Mouse (Mus musculus) cerebellum, adult 8-10 months (tissue): ENCODE data around the gene Kank1.
A peak's percentile ranks its signal among the peaks of the same experiment; 100 is the strongest.

Experiments used
- DNase-seq: peaks from one replicate; pipeline ENCODE4 v3.0.0; 2022

Kank1 gene

DNA sequence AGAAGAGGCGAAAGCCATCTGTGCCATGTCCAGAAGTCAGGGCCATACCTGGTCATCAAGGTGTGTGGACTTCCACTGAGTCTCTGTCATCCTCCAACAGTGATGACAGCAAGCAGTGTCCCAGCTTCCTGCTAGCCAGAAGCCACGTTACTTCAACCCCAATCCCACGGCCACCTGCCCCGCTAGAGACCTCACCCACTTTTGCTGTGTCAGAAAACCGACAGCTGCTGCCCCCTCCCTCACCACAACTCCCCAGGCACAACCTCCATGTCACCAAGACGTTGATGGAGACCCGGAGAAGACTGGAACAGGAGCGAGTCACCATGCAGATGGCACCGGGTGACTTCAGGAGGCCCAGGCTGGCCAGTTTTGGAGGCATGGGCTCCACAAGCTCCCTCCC is 172.5 kb downstream of the Kank1 start:
- DNase-seq, result no peak

DNA sequence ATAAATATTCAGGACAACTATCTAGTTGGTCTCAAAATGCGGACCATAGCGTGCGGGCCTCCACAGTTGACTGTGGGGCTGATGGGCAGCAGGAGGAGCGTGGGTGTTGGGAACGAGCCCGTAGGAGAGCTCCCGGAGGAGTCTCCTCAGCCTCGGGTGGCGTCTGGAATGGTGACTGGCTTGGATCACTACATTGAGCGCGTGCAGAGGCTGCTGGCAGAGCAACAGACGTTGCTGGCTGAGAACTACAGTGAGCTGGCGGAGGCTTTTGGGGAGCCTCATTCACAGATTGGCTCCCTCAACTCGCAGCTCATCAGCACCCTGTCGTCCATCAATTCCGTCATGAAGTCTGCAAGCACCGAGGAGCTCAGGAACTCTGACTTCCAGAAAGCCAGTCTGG is 174.6 kb downstream of the Kank1 start:
- DNase-seq, result no peak

DNA sequence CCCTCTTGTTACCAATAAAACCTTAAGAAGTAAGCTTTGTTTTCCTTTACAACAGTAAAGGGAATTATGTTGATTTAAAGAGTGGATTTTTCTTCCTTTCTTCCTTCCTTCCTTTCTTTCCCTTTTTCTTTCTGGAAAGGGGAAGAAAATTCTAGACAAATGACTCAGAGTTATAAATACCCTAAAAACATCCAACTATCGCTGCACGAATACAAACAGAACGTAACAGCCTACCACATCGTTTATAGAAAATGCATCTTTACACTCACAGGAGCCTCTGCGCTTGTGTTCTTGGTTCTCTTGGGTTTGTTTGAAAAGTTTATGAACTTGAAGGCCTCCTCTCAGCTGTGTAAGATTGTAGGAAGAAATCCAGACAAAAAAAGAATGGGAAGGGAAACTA is 178.7 kb downstream of the Kank1 start:
- no peak for DNase-seq

DNA sequence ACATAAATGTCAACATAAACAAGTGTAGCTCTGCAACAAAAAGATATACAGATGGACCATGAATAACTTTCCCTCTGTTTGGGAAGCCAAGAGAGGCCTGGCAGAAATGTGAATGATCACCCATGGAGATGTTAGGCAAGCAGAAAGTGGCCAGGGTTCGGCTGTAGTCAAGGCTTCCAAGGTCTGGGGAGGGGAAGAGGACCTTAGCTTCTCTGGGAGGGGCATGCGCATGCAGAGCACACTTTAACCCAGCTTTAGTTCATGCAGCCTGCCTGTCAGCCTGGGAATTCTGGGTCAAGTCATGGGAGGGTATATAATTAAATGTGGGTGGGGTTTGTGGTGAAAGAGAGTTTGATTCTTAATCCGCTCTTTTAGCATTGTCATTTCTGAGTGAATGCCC is 180.9 kb downstream of the Kank1 start:
- no peak for DNase-seq

DNA sequence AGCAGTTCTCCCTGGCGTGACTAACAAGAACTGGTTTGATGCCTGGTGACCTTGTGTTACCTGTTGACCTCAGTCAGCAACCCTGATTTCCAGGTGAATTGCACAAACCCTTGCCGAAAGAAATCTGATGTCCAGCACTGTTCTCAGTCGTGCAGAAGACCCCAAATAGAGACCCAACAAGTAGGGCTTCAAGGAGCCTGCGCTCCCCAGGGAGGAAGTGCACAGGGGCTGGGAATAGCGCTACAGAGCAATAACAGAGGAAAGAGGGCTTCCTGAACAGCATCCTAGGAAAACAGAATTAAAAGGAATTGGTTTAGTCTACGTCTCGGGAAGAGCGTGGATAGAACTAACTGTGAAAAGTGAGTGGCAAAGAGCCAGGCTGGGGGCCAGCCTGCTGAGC is 183.2 kb downstream of the Kank1 start:
- DNase-seq, result no peak

DNA sequence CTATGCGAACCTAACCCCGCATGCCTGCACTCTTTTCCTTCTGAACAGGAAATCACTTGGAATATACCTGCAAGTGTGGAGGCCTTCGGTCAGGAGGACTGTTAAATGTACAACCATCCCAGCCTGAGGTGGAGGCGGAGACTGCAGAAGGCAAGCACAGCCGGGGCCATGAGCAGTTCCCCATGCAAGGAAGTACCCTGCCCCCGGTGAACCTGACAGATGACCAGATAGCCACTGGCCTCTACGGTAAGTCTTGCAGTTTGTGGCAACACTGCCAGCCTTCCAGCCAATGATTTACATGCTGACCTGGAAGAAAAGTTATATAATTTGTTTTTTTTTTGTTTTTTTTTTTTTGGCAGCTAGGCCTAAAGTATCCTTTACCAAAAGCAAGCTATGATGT is 185.3 kb downstream of the Kank1 start:
- DNase-seq, result no peak

DNA sequence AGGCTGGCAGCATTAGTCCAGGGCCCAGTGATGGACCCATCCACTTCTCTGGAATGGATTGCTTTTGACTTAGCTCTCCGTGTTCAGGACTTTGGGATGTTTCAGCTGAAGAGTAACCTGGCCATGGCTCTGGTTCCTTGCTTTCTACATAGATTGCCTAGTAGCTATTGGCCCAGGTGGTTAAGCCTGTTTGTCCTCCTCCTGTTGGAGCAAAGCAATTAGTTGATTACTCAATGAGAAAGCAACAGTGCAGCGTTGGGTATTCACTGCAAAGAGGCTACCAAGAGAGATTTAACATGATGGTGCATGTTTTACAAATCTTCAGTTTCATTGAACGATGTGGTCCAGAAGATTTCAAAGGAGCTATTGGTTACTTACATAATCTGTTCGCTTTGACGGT is 186.6 kb downstream of the Kank1 start:
- DNase-seq, result no peak

DNA sequence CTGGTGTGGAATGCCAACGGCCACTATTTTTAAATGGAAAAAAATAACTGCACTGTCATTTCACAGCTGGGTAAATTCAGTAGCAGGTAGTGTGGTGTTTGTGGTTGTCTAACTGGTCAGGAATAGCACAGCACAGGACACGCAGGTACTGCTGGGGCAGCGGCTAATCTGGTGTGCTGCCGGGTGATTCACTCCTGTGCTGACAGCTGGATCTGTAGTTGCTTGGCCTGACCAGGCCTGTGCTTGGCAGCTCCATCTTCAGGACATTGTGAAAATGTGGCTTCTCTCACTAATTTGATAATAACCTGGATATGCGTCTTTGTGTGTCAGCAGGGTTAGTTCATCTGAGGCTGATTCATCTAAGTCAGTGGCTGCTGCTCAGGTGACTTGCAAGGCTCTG is 189.7 kb downstream of the Kank1 start:
- DNase-seq, result no peak

DNA sequence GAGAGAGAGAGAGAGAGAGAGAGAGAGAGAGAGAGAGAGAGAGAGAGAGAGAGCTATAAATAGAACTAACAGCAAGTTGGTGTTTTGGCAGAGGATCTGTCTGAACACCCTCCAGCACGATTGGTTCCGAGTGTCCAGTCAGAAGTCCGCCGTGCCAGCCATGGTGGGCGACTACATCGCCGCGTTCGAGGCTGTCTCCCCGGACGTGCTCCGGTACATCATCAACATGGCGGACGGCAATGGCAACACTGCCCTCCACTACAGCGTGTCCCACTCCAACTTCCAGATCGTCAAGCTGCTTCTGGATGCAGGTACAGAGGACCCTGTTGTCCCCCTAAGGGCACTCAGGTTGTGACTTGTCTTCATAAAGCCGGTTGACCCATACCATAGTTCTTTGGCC is 191.1 kb downstream of the Kank1 start:
- no peak for DNase-seq

DNA sequence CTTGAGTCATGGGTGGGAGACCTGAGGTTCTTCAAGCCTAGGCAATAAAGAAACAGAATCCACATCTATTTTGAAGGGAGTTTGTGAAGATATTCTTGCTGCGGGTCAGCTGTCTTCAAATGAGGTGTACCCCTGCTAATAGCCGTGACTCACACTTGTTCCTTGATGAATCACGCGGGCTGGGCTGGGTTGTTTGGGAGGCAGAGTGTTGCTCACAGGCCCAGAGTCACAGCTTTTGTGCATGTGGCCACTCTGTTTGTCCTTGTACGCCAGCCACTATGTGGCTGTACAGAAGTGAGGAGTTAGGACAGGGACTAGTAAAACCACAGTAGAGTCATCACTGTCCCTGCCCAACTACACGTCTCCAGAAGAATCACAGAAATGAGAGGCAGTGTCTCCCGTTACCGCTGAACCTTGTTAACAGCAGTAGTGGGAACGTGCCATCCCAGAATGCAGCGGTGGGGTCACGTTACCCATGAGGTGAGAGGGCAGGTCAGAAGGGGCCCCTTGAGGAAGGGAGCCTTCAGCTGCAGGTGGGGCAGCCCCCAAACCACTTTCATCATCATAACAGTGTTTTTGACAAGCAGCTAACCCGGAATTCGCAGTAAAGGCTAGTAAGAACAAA is 191.7 kb downstream of the Kank1 start:
- no peak for DNase-seq

DNA sequence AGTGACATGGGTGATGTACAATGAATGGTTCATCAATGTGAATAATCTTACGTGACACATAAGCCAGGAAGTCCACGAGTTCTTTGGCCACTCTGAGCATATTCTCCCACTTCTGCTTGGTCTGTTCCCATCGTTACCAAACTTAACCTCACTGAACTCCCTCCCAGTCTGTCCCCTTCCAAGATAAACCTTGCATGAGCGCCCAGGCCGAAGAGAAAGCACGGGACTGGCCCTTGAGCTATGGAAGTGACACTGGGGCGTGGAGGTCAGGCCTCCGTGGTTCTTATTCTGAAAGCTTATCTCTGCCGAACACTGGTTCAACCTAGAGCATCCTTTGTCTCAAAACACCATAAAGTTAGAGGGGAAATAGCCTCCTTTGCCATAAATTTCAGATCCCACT is 194.7 kb downstream of the Kank1 start:
- DNase-seq, result no peak

DNA sequence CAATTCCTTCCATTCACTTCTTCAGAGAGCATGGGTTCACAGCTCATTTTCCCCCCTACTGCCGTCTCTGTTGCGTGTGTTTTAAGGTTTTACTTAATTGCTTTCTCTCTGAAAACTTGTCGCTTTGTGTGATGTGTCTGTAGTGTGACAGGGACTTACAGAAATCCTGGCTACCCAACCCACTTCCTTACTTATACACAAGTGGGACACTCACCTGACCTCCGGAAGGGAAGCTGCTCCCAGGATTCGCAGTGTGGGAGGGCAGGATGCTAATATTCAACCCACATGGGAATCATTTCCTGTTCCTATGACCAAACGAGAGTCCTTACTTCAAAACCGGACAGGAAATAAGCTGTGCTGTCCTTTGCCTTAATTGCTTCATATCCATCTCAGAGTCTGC is 195.1 kb downstream of the Kank1 start:
- DNase-seq, result no peak

DNA sequence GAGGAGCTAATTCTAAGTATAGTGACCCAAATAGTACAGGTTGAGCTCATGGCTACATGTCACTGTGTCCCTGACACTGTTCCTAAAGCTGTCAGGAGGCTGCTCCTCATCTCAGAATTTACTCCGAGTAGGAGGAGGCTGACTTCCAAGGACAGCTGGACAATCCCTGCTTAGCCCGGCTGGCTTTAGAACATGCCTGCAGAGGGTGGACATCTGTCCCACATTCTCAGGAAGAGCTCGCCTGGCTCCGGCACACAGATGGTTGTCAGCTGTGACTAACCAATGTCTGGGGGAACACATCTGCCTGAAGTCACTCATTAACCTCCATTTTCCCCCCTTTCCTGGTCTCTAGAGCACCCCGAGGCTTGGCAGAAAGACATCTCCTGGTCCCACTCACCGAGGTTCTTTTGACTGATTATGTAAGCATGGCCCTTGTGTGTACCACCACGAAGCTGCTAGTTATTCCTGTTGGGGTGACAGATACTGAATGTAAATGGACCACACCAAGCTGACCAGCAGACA is 196.5 kb downstream of the Kank1 start:
- DNase-seq, result no peak

DNA sequence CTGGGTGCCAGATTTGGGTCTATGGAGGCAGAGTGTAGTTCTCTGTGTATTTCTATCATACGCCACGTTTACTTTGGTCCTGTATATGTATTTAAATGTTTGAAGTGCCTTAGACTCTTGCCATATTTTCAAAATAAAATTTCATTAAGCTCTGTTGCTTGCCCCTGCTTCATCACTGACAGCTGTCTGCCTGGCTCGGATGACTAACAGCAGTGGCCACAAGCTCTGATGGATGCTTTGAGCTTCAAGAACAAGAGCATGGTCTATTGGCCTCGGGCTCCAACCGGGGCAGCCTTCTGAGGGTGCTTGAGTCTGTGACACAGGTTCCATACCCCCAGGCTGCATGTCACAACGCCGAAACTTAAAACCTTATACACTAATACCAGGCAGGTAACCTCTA is 197.6 kb downstream of the Kank1 start:
- DNase-seq, result no peak

DNA sequence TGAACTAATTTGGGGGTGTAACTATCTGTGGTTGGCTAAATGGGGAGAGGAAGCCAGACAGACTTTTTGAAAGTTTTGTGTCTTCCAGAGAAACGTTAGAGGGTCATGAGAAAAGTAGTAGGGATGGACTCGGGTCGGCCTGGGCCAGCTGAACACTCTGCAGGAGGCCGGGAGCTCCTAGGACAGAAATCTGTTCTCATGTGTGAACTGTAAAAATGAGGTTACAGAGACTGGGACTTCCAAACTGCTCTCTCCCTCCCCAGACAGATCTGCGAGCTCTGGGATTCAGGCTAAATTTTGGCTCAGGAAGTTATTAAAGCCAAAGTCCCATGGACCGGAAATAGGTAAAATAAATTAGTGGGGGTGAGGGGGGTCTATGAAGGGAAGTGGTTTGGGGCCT is 198.0 kb downstream of the Kank1 start:
- DNase-seq, result no peak

DNA sequence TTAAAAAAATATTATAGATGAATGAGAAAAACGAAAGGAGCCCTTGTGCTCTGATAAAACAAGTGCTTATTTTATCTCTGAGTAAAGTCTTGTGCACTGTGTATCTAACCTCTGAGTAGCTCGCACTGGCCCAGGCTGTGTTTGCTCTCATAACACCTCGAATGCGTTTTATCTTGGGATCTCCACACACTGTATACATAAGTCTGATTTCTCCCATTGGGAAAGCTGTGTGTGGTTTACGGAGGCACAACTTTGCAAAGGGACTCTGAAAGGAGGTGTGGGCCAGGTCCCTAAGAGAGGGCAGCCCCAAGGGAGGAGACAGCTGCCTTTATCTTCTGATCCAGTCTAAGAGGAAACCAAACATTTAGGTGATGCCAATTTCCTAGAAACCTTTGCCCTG is 198.6 kb downstream of the Kank1 start:
- no peak for DNase-seq

DNA sequence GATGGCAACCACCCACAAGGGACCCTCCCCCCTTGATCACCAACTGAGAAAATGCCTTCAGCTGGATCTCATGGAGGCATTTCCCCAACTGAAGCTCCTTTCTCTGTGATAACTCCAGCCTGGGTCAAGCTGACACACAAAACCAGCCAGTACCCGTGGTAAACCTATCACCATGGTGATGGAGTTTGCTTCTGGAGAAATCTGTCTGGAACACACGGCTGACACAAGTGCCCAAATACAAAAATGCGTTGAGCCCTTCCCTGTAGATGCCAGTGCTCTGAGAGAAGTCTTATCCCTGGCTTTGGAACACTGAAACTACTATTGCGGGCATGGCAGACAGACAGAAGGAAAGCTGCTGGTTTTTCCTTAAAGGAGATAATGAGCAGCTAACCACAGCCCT is 199.4 kb downstream of the Kank1 start:
- DNase-seq, result no peak

DNA sequence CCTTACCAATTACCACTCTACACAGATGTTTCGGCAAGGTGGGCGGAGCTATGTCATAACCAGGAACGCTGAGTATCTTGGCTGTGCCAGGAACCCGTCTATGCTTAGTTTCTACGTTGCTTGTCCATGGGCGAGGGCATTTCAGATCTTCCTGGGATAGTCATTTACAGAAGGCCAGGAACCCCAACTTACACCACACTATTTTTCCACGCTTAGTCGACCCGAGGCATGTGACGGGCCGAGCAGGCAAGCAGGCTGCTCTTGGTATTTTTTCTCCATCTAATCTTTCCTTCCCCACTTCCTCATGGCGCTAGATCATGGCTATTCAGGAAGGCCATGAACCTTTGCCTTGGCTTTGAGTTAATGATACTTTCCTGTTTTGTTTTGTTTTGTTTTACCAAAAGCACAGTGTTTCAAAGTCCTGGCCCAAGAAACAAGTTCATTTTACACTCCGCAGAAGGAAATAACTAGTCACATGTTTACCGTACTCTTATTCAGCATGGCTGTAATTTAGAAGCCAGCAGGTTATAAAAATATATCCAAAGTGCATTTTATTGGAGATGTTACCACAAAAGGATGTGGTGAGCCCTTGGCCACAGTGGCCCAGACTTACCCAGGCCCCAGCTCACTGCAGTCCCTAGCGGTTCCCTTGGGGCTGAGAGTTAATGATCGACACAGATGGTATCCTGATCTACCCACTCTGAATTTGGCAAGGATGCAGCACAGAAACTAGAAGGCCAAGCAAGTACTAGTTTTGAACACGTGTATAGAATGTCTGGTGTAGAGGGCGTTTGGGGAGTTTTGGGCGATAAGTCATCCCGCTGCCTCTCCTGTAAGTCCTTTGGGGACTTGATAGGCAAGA is 200.2 kb downstream of the Kank1 start:
- no peak for DNase-seq

DNA sequence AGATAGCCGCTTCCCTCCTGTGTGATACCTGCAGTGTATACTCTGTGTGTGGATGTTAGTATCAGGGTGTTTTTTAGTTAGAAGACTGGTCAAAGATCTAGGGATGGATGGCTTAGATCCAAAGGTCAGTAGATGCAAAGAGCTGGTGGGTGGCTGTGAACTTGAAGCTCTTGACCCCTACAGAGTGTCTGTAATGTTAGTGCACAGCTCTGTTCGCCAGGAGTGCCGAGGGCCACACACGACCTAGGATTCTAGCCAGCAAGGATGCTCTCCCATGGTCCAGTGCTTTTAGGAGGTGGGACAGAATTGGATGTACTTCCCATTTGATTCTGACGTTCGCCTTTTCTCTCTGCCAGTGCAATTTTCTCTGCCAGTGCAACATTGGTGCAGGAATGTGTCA is 201.5 kb downstream of the Kank1 start:
- no peak for DNase-seq

DNA sequence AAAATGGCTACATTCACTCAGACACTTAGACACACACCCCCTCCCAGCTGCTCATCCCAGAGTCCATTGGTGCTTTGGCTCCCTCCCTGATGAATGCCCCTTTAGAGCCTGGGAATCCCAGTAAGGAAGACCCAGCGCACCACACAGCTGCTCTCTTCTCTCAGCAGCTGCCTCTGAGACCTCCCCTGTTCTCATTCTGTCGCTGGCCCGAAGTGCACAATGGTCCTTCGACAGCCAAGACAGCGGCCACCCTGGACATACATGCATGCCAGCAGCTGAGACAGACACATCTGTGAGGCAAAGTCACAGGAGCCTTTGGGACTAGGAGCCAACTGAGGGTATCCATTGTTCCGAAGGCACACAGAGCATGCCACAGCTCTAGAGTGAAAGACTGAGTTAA is 203.0 kb downstream of the Kank1 start:
- DNase-seq, result no peak

DNA sequence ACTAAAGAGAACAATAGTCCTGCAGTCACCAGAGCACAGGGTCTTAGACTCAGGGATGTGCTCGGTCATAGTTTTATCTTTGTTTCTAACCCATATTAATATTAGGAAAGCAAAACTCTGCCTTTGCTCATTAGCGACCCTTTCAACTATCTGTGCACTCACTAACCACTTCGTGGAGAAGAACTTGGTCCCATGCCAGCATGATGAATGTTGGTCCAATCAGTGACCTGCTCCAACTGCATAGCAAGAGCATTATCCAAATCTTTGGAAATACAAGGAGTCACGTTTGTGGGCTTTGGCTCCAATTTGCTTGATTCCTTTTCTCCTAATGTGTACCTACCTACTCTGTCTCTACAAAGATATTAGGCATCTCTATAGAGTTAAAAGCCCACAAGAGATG is 204.0 kb downstream of the Kank1 start:
- DNase-seq, result no peak

DNA sequence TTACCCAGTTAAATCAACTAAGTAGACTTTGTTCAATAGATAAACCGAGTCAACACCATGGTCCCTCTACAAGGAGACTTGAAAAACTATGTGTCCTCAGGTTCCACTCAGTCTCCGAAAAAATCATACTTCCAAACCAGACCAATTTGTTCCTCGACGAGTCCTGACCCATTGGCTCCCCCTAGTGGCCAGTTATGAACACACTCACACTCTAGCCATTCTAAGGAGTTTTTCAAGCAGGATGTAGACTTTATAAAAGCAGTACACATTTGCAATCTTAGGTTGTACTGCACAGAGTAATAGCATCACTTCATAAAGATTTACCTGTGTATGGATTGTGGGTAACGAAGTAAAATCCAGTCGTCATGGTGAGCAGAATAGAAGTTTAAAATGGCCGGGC is 208.3 kb downstream of the Kank1 start:
- DNase-seq, result peak; percentile 48

DNA sequence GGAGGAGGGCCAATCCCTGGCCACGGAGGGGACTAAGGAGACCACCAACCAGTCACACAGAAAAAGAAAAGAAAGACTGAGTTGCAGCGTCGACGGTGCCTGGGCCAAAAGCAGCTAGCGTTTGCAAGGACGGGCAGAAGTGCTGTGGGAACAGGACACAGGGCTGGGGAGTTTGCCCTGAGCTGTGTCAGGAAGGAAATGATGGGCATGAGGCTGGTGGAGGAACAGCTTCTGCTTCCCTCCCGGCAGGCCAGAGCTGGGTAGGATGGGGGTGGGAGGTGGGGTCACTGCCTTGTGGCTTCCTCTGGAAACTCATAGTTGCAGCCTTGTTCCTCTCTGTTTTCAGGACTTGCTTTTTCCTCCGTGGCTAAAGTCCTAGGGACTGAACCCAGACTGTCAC is 209.1 kb downstream of the Kank1 start:
- no peak for DNase-seq

DNA sequence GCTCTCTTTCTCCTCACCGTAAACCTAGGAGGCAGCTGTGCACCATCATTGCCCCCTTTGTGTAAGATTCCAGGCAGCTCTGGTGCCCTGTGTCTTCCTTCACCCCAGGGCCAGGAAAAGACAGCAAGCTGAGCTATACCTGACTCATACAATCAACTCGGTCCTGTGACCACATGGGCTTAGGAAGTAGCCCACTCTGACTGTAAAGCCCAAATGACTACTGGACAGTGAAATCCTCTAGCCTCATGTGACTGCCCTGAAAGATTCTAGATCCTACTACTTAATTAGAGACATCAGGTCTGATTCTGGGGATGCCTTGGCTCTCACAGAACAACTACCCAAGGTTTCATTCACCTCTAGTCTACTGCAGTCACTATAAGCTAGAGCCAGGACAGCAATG is 209.9 kb downstream of the Kank1 start:
- DNase-seq, result no peak

DNA sequence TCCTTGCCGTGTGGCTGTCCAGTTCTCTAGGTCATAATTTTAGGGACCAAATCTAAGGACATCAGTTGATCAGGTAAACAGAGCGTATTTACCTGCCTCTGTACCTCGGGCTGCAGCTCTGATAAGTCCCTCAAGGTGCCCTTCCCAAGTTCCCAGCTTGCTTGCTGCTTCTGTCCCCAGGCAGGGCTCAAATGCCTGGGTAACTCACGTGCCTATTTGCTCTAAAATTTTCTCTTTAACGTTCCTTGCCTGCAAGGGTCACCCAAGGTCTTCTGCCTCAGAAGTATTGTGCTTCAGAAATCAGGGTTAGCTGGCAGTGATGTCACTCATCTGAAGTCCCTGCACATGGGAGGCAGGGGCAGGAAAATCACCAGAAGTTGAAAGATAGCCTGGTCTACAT is 210.6 kb downstream of the Kank1 start:
- DNase-seq, result no peak
